Mouse (Mus musculus) intestine, embryonic 16.5 days (tissue): ENCODE measurements around the gene Gm12569. TPM values are rescaled to one million over a fixed set of nuclear protein-coding genes. Genes with fewer than 3 reads are reported as not detected.

ENCODE experiments used
- ATAC-seq: fragments of 200-750 bp; cut with Nextera tagmentation; 2 replicates; pipeline ENCODE4 v1.8.0; 2017; ENCODE audit warnings: moderate TSS enrichment, moderate library complexity
- H3K27ac ChIP-seq: fragments of 300-500 bp; sonication (generic); 2 replicates; pipeline ENCODE4 v1.5.1; 2014; ENCODE audit warnings: mild to moderate bottlenecking, low read length
- H3K27me3 ChIP-seq: fragments of 300-500 bp; sonication (generic); replicated peaks from 2 replicates; pipeline ENCODE4 v1.6.1; 2014; ENCODE audit warnings: low read length, control low read depth, mixed read lengths; ENCODE audit not compliant: control insufficient read depth, insufficient read depth
- H3K36me3 ChIP-seq: fragments of 300-500 bp; sonication (generic); 2 replicates; pipeline ENCODE4 v1.6.1; 2014; ENCODE audit warnings: low read length, control low read depth; ENCODE audit not compliant: control insufficient read depth, insufficient read depth
- H3K4me1 ChIP-seq: fragments of 300-500 bp; sonication (generic); 2 replicates; pipeline ENCODE4 v1.6.1; 2014; ENCODE audit warnings: low read length, control low read depth, mixed read lengths; ENCODE audit not compliant: control insufficient read depth, insufficient read depth
- H3K4me2 ChIP-seq: fragments of 300-500 bp; sonication (generic); 2 replicates; pipeline ENCODE4 v1.6.1; 2014; ENCODE audit warnings: low read depth, low read length, control low read depth
- H3K4me3 ChIP-seq: fragments of 300-500 bp; sonication (generic); 2 replicates; pipeline ENCODE4 v1.5.1; 2014; ENCODE audit warnings: mild to moderate bottlenecking, low read length
- H3K9ac ChIP-seq: fragments of 300-500 bp; sonication (generic); 2 replicates; pipeline ENCODE4 v1.6.1; 2014; ENCODE audit warnings: low read depth, low read length
- H3K9me3 ChIP-seq: fragments of 300-500 bp; sonication (generic); 2 replicates; pipeline ENCODE4 v1.6.1; 2016; ENCODE audit warnings: low read length, control low read depth; ENCODE audit not compliant: control insufficient read depth
- WGBS: fragments of 180-500 bp; shearing (Covaris S2); extraction: QIAGEN DNeasy Blood & Tissue Kit; methylation state at CpG from one replicate; pipeline ENCODE4 v1.1.7; 2014; 5-methylcytosine and 5-hydroxymethylcytosine counted together
- polyA plus RNA-seq: library from polyadenylated mRNA; unstranded; fragments of >200 nt; fragmentation: Nextera tagmentation; extraction: Ambion mirVana; gene quantifications from 2 replicates; pipeline ENCODE4 v1.2.1, GENCODE M21; 2015

The Gm12569 gene
- polyA plus RNA-seq, 1 experiment from 2014 or later = not detected

DNA sequence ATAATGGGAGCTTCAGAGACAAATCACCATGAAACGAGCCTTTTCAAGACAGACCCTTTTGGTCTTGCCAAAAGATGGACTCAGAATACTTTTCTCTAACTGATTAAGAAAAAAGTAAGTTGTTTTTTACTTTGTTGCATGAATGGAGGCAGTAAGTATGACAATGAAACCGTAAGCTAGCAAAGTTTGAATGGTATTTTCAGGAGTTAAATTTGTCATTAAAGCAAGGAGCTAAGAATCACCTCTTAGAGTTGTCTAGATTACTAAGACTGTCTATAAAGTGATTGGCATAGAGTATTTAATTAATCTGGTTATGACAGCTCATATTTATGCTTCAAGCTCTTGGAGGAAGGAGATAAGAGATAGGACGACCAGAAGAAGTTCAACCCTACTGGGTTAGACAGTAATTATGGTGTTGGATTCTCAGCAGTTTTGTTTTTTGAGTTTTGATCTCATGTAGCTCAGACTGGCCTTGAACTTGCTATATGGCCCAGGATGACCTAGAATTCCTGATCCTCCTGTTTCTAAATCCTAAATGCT lies 41.5 kb downstream of the Gm12569 start, which contains the start of gene Clk4:
TSS of gene Clk4 (plus strand) at position 51 of the 540 bp plus-strand sequence.
- ATAC-seq = no peak
- Histone ChIP-seq H3K36me3 (no peaks in the 10 kb centered on the region), H3K4me2 (peak within 1 kb of the TSS; percentile 92), H3K9ac (peak within 1 kb of the TSS; percentile 95), H3K9me3 (no peaks in the 10 kb centered on the region), H3K4me1 (peaks cover 16% of the 10 kb centered on the region), H3K27ac (peak within 1 kb of the TSS; percentile 89), H3K27me3 (no peaks in the 10 kb centered on the region), H3K4me3 (peak within 1 kb of the TSS; percentile 78)
- WGBS = 78% methylated on average over 3 of the region's 3 CpGs

DNA sequence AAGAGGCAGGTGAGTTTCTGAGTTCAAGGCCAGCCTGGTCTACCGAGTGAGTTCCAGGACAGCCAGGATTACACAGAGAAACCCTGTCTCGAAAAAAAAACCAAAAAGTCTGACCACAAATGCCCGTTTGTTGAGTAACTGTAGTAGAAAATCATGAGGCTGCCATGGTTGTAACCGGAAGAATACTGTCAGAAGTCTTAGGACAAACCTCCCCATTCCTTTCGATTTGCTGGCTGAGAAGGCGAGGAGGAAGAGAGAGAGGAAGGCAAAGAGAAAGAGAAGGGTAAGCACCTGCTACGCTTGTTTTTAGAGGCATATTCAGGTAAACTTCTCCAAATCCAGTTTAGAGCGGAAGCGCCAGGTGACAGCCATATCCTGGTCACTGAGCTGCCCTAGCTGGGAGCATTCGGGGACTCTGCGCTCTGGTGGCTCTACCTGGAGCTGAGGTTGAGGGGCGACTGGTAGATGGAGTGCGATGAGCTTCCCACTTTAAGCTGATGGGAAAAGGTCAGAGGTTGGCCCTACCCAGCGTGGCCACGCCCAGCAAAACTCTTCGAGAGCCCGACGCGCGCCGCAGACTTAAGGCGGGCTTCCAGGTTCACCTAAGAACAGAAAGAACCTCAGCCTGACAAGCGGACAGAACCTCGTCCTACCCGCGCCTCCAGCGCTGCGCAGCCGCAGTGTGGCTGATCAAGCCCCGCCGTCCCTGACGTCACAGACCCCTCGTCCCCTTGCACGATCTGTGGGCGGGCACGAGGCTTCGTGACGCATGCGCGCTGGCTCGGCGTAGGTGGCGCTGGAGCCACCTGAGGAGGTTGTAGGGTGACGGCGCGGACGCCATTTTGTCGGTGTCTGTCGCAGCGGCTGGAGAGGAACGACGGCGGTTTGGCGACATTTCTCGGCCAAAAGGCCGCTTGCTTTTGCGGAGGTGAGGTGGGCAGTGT lies 42.3 kb downstream of the Gm12569 start, which contains the start of gene BC049762:
TSS of gene BC049762 (minus strand) at position 705 of the 944 bp plus-strand sequence.
- peak; percentile 97 for ATAC-seq
- H3K27me3 ChIP-seq = no peaks in the 10 kb centered on the region
- peak within 1 kb of the TSS; percentile 92 for H3K4me2 ChIP-seq
- H3K4me3 ChIP-seq = peak within 1 kb of the TSS; percentile 78
- H3K27ac ChIP-seq = peak within 1 kb of the TSS; percentile 95
- 8% methylated on average over 57 of the region's 57 CpGs for WGBS
- H3K9me3 ChIP-seq = no peaks in the 10 kb centered on the region
- peak within 1 kb of the TSS; percentile 95 for H3K9ac ChIP-seq
- peaks cover 18% of the 10 kb centered on the region for H3K4me1 ChIP-seq
- H3K36me3 ChIP-seq = no peaks in the 10 kb centered on the region

DNA sequence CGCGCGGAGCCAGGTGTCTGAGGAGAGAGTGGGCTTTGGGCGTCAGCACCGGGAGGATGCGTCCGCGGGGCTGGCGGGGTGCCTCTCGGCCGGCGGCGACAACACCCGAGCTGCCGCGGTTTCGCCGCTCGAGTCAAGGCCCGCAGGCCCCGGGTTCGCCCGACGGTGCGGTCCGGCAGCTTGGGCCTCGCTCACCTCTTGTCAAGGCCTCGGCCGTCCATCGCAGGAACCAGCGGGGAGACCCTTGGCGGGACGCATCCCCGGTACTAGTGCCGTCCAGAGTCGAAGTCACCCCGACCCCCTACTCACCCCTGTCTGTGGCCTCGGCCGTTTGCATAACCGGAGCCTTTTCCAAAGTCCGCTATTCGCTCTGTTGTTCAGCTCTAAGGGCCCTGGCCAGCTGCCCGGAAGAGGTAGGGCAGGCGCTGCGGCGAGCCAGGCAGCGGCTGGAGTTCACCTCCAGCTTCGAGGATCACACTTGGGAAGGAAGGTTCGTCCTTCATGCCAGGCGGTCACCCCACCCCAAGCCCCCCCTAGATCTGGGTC lies 43.1 kb downstream of the Gm12569 start:
- H3K36me3 ChIP-seq = no peaks in the 10 kb centered on the region
- peak overlapping the region; percentile 95 for H3K27ac ChIP-seq
- H3K4me2 ChIP-seq = peak overlapping the region; percentile 85
- H3K4me1 ChIP-seq = peaks cover 18% of the 10 kb centered on the region
- peak overlapping the region; percentile 95 for H3K9ac ChIP-seq
- H3K27me3 ChIP-seq = no peaks in the 10 kb centered on the region
- WGBS = 0% methylated on average over 50 of the region's 50 CpGs
- H3K4me3 ChIP-seq = peak overlapping the region; percentile 78
- H3K9me3 ChIP-seq = no peaks in the 10 kb centered on the region
- peak; percentile 71 for ATAC-seq

DNA sequence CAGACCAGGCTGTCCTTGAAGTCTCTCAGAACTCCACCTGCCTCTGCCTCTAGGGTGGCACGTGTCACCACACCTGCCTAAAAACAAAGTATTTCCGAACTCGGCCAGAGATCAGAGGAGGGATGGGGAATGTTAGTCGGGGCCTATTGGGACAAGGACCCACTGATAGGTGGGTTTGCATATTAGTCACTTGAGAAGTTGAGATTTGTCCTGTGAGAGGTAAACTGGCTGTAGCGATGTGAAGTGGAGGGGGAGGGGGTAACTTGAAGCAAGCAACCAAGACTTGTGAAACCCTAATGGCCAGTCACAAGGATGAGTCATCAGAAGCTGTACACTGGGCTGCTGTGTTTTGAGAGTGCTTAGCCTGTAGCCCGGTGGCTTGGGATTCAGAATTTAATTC lies 44.1 kb downstream of the Gm12569 start:
- peak overlapping the region; percentile 85 for H3K4me2 ChIP-seq
- H3K9me3 ChIP-seq = no peaks in the 10 kb centered on the region
- peak overlapping the region; percentile 95 for H3K9ac ChIP-seq
- peak; percentile 31; the same call in 1 of the 2 replicates for ATAC-seq
- no peaks in the 10 kb centered on the region for H3K27me3 ChIP-seq
- peak overlapping the region; percentile 41; the same call in 1 of the 2 replicates for H3K27ac ChIP-seq
- peak overlapping the region; percentile 78 for H3K4me3 ChIP-seq
- H3K36me3 ChIP-seq = no peaks in the 10 kb centered on the region
- 10% methylated on average over 6 of the region's 6 CpGs for WGBS
- peaks cover 18% of the 10 kb centered on the region for H3K4me1 ChIP-seq

DNA sequence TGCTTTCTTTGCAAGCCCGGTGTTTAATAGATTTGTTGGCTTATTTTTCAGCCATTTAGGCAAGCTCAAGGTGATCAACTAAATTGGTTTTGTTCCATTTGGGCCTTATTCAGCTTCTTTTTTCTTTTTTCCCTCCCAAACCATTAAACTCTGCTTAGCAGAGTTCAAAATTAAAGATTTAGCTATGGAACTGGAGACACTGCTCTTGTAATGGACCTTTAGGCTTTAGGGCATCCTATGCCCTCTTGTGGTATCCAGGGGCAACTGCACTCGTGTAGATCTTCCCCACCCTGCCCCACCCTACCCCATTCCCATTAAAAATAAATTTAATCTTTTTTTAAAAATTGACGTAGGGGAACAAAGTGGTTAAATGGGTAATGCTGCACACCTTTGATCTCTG lies 45.1 kb downstream of the Gm12569 start:
- Histone ChIP-seq H3K4me3 (peak overlapping the region; percentile 78), H3K4me2 (peak overlapping the region; percentile 85), H3K4me1 (peaks cover 18% of the 10 kb centered on the region), H3K9ac (no peak overlapping the region), H3K27me3 (no peaks in the 10 kb centered on the region), H3K36me3 (no peaks in the 10 kb centered on the region), H3K27ac (no peak overlapping the region), H3K9me3 (no peaks in the 10 kb centered on the region)
- ATAC-seq = no peak
- 42% methylated on average over 3 of the region's 3 CpGs for WGBS

DNA sequence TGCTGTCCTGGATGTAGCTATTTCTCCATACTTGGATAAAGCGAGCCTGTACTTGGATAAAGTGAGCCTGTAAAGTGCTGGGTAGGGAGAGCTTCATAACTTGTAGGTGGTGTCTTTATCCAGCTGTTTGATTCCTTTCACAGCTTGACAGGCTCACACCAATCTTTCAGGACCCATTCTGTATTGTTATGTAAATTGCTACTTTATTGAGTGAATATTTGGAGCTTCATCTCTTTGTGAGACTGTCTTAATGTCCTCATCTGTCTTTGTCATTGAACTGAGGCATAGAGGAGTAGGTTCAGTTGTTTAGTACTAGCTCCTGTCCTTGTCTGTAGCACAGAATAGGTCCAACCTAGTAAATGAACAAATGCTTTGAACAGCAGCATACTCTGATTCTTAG lies 54.1 kb downstream of the Gm12569 start:
- no peak overlapping the region for H3K27ac ChIP-seq
- H3K9me3 ChIP-seq = no peaks in the 10 kb centered on the region
- H3K9ac ChIP-seq = no peak overlapping the region
- no peak overlapping the region for H3K4me3 ChIP-seq
- peaks cover 13% of the 10 kb centered on the region for H3K36me3 ChIP-seq
- no peaks in the 10 kb centered on the region for H3K4me1 ChIP-seq
- H3K27me3 ChIP-seq = no peaks in the 10 kb centered on the region
- WGBS = 88% methylated on average over 1 of the region's 1 CpGs
- no peak overlapping the region for H3K4me2 ChIP-seq
- ATAC-seq = no peak

Other genes starting within 250 kb of the Gm12569 start
- not detected in 2 replicates for gene Olfr1377, start 238.5 kb upstream of the Gm12569 start, polyA plus RNA-seq
- not detected in 2 replicates for gene Olfr51, start 216.9 kb upstream of the Gm12569 start, polyA plus RNA-seq
- not detected in 2 replicates for gene Olfr54, start 206.2 kb upstream of the Gm12569 start, polyA plus RNA-seq
- gene Olfr1375, start 172.4 kb upstream of the Gm12569 start, polyA plus RNA-seq = not detected in 2 replicates
- gene Zfp354a, start 161.2 kb upstream of the Gm12569 start, polyA plus RNA-seq = 5.4 and 6.2 TPM in 2 replicates
- 81.4 and 83.7 TPM in 2 replicates for gene Clk4, start 41.3 kb downstream of the Gm12569 start, polyA plus RNA-seq
- 0.31 and 0.44 TPM in 2 replicates for gene BC049762, start 42.6 kb downstream of the Gm12569 start, polyA plus RNA-seq
- 5.4 and 5.5 TPM in 2 replicates for gene Col23a1, start 69.4 kb downstream of the Gm12569 start, polyA plus RNA-seq